Mouse (Mus musculus) small intestine, adult 2 months (tissue): Measurements from ENCODE around the gene Lrrc4b. TPM values are rescaled to one million over a fixed set of nuclear protein-coding genes. Genes with fewer than 3 reads are reported as not detected.

Experiments used
- H3K27ac ChIP-seq: fragments of 200-500 bp; 2 replicates; pipeline ENCODE4 v1.5.1; 2012; ENCODE audit warnings: low read depth, low read length, control low read depth, inconsistent platforms; ENCODE audit not compliant: insufficient read depth
- H3K27me3 ChIP-seq: fragments of 200-500 bp; 2 replicates; pipeline ENCODE4 v1.6.1; 2012; ENCODE audit warnings: mild to moderate bottlenecking, moderate library complexity, low read length, inconsistent platforms; ENCODE audit not compliant: control insufficient read depth, insufficient read depth
- H3K36me3 ChIP-seq: fragments of 200-500 bp; 2 replicates; pipeline ENCODE4 v1.6.1; 2012; ENCODE audit warnings: mild to moderate bottlenecking, low read length, control low read depth, inconsistent platforms; ENCODE audit not compliant: control insufficient read depth, insufficient read depth
- H3K4me1 ChIP-seq: fragments of 200-500 bp; 2 replicates; pipeline ENCODE4 v1.6.1; 2012; ENCODE audit warnings: low read length, inconsistent platforms, mixed read lengths; ENCODE audit not compliant: control insufficient read depth, insufficient read depth, insufficient read length
- H3K4me3 ChIP-seq: fragments of 200-500 bp; 2 replicates; pipeline ENCODE4 v1.5.1; 2012; ENCODE audit warnings: low read depth, mild to moderate bottlenecking, control low read depth, inconsistent platforms, low read length, moderate library complexity
- CTCF ChIP-seq: fragments of 200-500 bp; IDR thresholded peaks from 2 replicates; pipeline ENCODE4 v1.5.1; 2012; ENCODE audit warnings: low read depth, mild to moderate bottlenecking, control low read depth, inconsistent platforms, low read length, moderate library complexity, mixed read lengths; ENCODE audit not compliant: insufficient replicate concordance, insufficient read length; ENCODE audit errors: extremely low read depth
- POLR2A ChIP-seq: fragments of 200-500 bp; IDR thresholded peaks from 2 replicates; pipeline ENCODE4 v1.6.1; 2012; ENCODE audit warnings: low read depth, mild to moderate bottlenecking, control low read depth, inconsistent platforms, low read length, moderate library complexity
- WGBS: fragments of 180-500 bp; shearing (Covaris S2); methylation state at CpG from one replicate; pipeline ENCODE4 v1.1.7; 2018; 5-methylcytosine and 5-hydroxymethylcytosine counted together
- polyA plus RNA-seq: library from polyadenylated mRNA; depleted of rRNA; stranded (reverse); fragments of >200 nt; gene quantifications from 2 replicates; pipeline ENCODE4 v1.2.3, GENCODE M21; 2012

The Lrrc4b gene
- polyA plus RNA-seq, 1 experiment: 1.1 TPM

DNA sequence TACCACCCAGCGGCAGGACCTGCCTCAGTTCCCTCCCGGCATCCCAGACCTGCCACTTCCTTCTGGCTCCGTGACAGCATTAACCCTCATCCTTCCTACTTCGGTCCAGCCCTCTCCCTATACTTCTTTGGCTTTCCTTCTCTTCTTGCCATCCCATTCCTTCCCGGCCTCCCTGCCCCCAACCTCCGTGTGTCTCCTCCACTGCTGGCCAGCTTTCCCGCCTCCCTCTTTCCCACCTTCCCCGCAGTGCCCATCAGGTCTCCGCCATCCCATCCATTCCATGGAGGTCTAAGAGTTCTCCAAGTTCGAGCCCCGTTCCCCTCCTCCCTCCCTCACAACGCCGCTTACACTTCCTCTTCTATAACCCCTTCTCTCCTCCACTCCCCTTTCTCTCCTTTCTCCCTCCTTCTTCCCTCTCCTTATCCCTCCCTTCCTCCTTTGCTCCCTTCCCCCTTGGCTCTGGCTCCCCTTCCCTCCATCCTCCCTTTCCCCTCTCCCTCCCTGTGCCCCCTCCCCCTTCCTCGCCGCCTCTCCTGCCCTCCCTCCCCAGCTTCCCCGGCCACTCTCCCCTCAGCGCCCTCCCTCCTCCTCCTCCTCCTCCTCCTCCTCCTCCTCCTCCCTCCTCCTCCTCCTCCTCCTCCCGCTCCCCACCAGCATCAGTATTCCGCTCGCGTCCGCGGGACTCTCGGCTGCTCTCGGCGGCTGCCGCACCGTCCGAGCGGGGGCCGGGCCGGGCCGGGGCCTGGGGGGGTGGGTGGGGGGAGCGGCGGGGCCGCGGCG, 457 bp upstream of the Lrrc4b start:
- 7% methylated on average over 17 of the region's 38 CpGs for WGBS
- Histone ChIP-seq H3K4me3 (no peak overlapping the region), H3K4me1 (no peaks in the 10 kb centered on the region), H3K36me3 (no peaks in the 10 kb centered on the region), H3K27me3 (peaks cover 32% of the 10 kb centered on the region), H3K27ac (no peak overlapping the region)
- no peak for TF ChIP-seq CTCF
- no peak for TF ChIP-seq POLR2A

DNA sequence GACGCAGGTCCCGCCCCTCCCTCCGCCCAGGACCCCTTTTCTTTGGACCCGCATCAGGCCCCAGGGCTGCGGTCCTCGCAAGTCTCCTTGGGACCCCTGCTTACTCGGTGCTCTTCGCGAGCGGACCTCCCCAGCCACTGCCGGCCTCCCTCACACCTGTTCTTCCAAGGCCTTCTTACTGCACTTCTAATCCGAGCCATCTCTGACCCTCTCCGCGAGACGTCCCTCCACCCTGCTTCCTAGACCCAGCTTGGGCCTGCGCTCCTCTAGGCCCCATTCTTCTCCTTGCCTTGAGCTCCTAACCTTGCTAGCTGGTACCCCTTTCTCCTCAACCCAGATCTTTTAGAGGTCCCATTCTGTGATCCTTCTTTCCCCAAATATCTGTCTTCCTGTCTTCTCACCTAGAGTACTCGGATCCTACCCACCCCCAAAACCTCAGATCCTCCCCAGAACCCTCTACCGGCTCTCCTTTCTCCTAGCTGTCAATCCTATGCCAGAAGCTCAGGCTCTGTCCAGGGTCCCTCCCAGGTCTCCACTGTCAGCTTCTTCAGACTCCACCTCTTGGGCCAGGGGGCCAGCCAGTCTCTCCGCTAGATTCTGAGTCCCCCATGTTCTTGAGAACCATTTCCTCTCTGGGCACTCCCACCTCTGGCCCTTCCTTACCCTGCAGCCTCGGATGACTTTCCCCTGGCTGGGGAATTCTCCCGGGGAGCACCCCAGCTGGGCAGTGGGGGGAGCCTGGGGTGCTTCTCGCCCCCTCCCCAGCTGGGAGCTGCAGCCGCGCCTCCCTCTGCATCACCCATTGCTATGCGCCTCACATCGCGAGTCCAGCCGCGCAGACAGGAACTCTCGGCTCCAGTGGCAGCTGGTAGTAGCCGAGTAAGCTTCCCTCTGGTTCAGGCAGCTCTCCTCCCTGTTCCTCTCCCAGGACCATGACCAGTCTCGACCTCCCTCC, 993 bp downstream of the Lrrc4b start:
- no peak for TF ChIP-seq CTCF
- TF ChIP-seq POLR2A: no peak
- H3K27ac ChIP-seq: no peak overlapping the region
- H3K27me3 ChIP-seq: peaks cover 34% of the 10 kb centered on the region
- WGBS: 6% methylated on average over 30 of the region's 32 CpGs
- no peak overlapping the region for H3K4me3 ChIP-seq
- H3K4me1 ChIP-seq: no peaks in the 10 kb centered on the region
- no peaks in the 10 kb centered on the region for H3K36me3 ChIP-seq

DNA sequence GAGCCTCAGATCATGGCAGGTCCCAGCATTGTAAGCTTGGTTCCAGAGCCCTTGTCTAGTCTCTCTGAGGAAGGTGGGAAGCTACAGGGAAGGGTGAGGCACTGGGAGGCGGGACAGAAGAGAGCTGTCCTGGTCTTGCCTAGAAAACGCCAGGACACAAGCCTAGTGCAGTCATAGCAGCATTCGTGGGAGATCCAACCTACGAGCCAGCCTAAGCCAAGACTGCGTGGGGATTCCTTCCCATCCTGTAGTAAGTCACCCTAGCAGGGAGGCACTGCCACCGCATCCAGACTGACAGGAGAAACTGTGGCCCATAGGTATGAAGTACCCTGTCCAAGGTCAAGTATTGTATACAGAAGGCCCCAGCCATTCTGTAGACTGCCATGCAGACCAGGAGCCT, 3.7 kb downstream of the Lrrc4b start:
- TF ChIP-seq CTCF (no peak), POLR2A (no peak)
- 70% methylated on average over 6 of the region's 6 CpGs for WGBS
- no peaks in the 10 kb centered on the region for H3K36me3 ChIP-seq
- no peaks in the 10 kb centered on the region for H3K4me1 ChIP-seq
- no peak overlapping the region for H3K27ac ChIP-seq
- H3K4me3 ChIP-seq: no peak overlapping the region
- peaks cover 27% of the 10 kb centered on the region for H3K27me3 ChIP-seq

DNA sequence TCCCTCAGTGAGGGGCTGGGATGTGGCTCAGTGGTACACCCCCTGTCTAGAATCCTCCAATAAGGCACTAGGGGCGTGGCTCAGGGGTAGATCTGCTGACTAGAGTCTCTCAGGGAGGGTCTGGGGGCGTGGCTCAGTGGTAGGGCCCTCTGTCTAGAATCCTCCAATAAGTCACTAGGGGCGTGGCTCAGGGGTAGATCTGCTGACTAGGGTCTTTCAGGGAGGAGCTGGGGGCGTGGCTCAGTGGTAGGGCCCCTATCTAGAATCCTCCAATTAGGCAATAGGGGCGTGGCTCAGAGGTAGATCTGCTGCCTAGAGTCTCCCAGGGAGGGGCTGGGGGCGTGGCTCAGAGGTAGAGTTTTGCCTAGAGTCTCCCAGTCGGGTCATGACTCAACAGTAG, 4.6 kb downstream of the Lrrc4b start:
- Histone ChIP-seq H3K27ac (no peak overlapping the region), H3K36me3 (no peaks in the 10 kb centered on the region), H3K4me3 (no peak overlapping the region), H3K27me3 (peaks cover 21% of the 10 kb centered on the region), H3K4me1 (no peaks in the 10 kb centered on the region)
- TF ChIP-seq POLR2A (no peak), CTCF (no peak)
- WGBS: 7% methylated on average over 7 of the region's 7 CpGs

DNA sequence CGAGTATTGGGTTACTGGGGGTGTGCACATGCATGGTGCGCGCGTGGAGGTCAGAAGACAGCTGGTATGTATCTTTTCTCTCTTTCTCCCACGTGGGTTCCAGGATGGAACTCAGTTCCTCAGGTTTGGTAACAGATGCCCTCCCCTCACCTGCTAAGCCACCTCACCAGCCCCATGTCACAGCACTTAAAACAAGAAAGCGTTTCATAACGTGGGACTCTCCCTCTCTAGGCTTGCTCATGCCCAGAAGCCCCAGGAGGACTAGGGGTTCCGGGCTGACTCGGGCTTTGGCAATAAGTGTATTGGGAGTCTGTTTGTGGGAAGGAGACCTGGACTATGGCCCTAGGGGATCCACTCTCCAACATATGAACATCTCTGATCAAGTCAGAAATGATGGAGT, 5.3 kb downstream of the Lrrc4b start:
- TF ChIP-seq CTCF: no peak
- no peak for TF ChIP-seq POLR2A
- peaks cover 16% of the 10 kb centered on the region for H3K27me3 ChIP-seq
- no peaks in the 10 kb centered on the region for H3K36me3 ChIP-seq
- H3K27ac ChIP-seq: no peak overlapping the region
- WGBS: 66% methylated on average over 9 of the region's 9 CpGs
- H3K4me1 ChIP-seq: no peaks in the 10 kb centered on the region
- no peak overlapping the region for H3K4me3 ChIP-seq

DNA sequence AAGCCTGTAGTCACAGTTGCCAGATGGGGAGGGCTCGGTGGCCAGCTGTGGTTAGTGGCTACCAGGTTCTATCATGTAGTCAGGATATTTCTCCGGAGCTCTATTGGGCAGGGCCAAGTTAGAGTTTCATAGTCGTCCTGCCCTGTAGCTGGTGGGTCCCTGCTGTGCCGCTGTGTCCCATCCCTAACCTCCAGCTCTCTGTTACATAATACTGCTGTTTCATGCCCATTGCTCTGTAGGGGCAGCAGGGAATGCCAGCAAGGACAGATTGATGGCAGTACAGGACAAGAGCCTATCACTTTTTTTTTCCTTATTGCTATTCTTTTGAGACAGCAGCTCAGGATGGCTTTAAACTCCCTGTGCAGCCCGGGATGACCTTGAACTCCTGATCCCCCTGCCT, 7.0 kb downstream of the Lrrc4b start:
- Histone ChIP-seq H3K36me3 (no peaks in the 10 kb centered on the region), H3K27ac (no peak overlapping the region), H3K4me1 (no peaks in the 10 kb centered on the region), H3K4me3 (no peak overlapping the region), H3K27me3 (peaks cover 3% of the 10 kb centered on the region; the same call in 1 of the 2 replicates)
- WGBS: 62% methylated on average over 5 of the region's 5 CpGs
- no peak for TF ChIP-seq POLR2A
- no peak for TF ChIP-seq CTCF

DNA sequence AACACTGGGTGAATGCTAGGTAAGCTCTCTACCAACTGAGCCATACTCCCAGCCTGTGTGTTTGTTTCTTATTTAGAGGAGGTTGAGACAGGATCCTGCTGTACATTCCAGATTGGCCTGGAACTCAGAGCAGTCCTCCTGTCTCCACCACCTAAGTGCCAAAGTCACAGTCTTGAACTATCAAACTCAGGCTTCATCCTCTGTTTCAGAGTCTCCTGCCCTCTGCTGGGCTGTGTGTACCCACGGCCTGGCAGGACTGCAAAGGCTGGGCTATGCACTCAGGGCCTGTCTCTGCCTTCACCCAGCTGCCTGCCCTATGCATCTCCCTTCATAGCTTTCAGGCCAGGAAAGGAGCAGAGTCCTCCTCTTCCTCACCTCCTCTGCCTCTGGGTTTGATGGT, 7.4 kb downstream of the Lrrc4b start:
- H3K27ac ChIP-seq: no peak overlapping the region
- no peaks in the 10 kb centered on the region for H3K36me3 ChIP-seq
- H3K4me1 ChIP-seq: no peaks in the 10 kb centered on the region
- WGBS: 3% methylated on average over 1 of the region's 1 CpGs
- H3K4me3 ChIP-seq: no peak overlapping the region
- peaks cover 6% of the 10 kb centered on the region; the same call in 1 of the 2 replicates for H3K27me3 ChIP-seq
- TF ChIP-seq CTCF (no peak), POLR2A (no peak)
